Mouse (Mus musculus) MEL (cell line): ENCODE data around the gene Gm527. TPM values are rescaled to one million over a fixed set of nuclear protein-coding genes. Genes with fewer than 3 reads are reported as not detected.

ENCODE experiments used
- DNase-seq: peaks from one replicate; pipeline ENCODE4 v3.0.0; 2011; ENCODE audit warnings: low read depth, low spot score
- H3K27ac ChIP-seq: 2 replicates; pipeline ENCODE4 v1.5.1; 2012; ENCODE audit warnings: low read depth, mild to moderate bottlenecking, control low read depth, low read length, moderate library complexity; ENCODE audit not compliant: control insufficient read depth
- H3K27me3 ChIP-seq, 2 experiments: fragments of 150-350 bp in 1 of 2; sonication (generic) in 1 of 2; 2 replicates each; pipeline ENCODE4 v1.6.1; 2012; ENCODE audit warnings: low read length in 2 of 2, mild to moderate bottlenecking in 2 of 2, improper control_type of control experiment in 1 of 2, moderate library complexity in 1 of 2; ENCODE audit not compliant: insufficient read depth in 2 of 2, control insufficient read depth in 1 of 2
- H3K36me3 ChIP-seq, 2 experiments: 2 replicates each; pipeline ENCODE4 v1.6.1; 2012 to 2014; ENCODE audit warnings: low read length in 2 of 2, improper control_type of control experiment in 1 of 2, inconsistent platforms in 1 of 2, mild to moderate bottlenecking in 1 of 2; ENCODE audit not compliant: insufficient read depth in 2 of 2, control insufficient read depth in 1 of 2
- H3K4me1 ChIP-seq, 2 experiments: fragments of 150-350 bp in 1 of 2; sonication (generic) in 1 of 2; 2 replicates each; pipeline ENCODE4 v1.6.1; 2012; ENCODE audit warnings: low read length in 2 of 2, improper control_type of control experiment in 1 of 2, mild to moderate bottlenecking in 1 of 2; ENCODE audit not compliant: insufficient read depth in 2 of 2, control insufficient read depth in 1 of 2
- H3K4me3 ChIP-seq, 2 experiments: fragments of 150-350 bp in 1 of 2; sonication (generic) in 1 of 2; 2 replicates each; pipeline ENCODE4 v1.5.1; 2012; ENCODE audit warnings: low read depth in 2 of 2, low read length in 2 of 2, mild to moderate bottlenecking in 2 of 2, moderate library complexity in 2 of 2, control low read depth in 1 of 2, improper control_type of control experiment in 1 of 2; ENCODE audit not compliant: control insufficient read depth in 1 of 2, insufficient read depth in 1 of 2
- H3K79me2 ChIP-seq: 2 replicates; pipeline ENCODE4 v1.6.1; 2012; ENCODE audit warnings: mild to moderate bottlenecking, low read length, moderate library complexity; ENCODE audit not compliant: control insufficient read depth, poor library complexity, insufficient read depth
- H3K9ac ChIP-seq: 2 replicates; pipeline ENCODE4 v1.6.1; 2012; ENCODE audit warnings: low read depth, mild to moderate bottlenecking, control low read depth, low read length, moderate library complexity; ENCODE audit not compliant: control insufficient read depth, poor library complexity, severe bottlenecking
- H3K9me3 ChIP-seq: fragments of 150-350 bp; sonication (generic); replicated peaks from 2 replicates; pipeline ENCODE4 v1.6.1; 2012; ENCODE audit warnings: mild to moderate bottlenecking, low read length, improper control_type of control experiment, moderate library complexity; ENCODE audit not compliant: insufficient read depth
- BHLHE40 ChIP-seq: IDR thresholded peaks from 2 replicates; pipeline ENCODE4 v1.6.1; 2012; ENCODE audit warnings: low read depth, mild to moderate bottlenecking, inconsistent platforms, low read length, improper control_type of control experiment, borderline replicate concordance
- CHD1 ChIP-seq: IDR thresholded peaks from 2 replicates; pipeline ENCODE4 v1.6.1; 2012; ENCODE audit warnings: low read depth, mild to moderate bottlenecking, inconsistent platforms, low read length, improper control_type of control experiment
- CHD2 ChIP-seq: IDR thresholded peaks from 2 replicates; pipeline ENCODE4 v1.6.1; 2011; ENCODE audit warnings: low read length, improper control_type of control experiment
- CTCF ChIP-seq, 3 experiments: IDR thresholded peaks in 2 of 3; conservative IDR thresholded peaks in 1 of 3; 2 replicates each; pipeline ENCODE4 v1.5.1; 2011 to 2012; ENCODE audit warnings: low read length in 3 of 3, low read depth in 2 of 3, mild to moderate bottlenecking in 2 of 3, improper control_type of control experiment in 1 of 3, inconsistent platforms in 1 of 3, mixed read lengths in 1 of 3, moderate library complexity in 1 of 3; ENCODE audit not compliant: control insufficient read depth in 1 of 3, insufficient read depth in 1 of 3, poor library complexity in 1 of 3, severe bottlenecking in 1 of 3
- E2F4 ChIP-seq: IDR thresholded peaks from 2 replicates; pipeline ENCODE4 v1.6.1; 2011; ENCODE audit warnings: low read depth, low read length, improper control_type of control experiment, borderline replicate concordance
- ETS1 ChIP-seq: IDR thresholded peaks from 2 replicates; pipeline ENCODE4 v1.6.1; 2012; ENCODE audit warnings: low read depth, mild to moderate bottlenecking, inconsistent platforms, low read length, improper control_type of control experiment, moderate library complexity
- JUND ChIP-seq: IDR thresholded peaks from 2 replicates; pipeline ENCODE4 v1.6.1; 2011; ENCODE audit warnings: low read depth, mild to moderate bottlenecking, improper control_type of control experiment, low read length
- KAT2A ChIP-seq: conservative IDR thresholded peaks from 2 replicates; pipeline ENCODE4 v1.6.1; 2012; ENCODE audit warnings: low read depth, low read length, improper control_type of control experiment, inconsistent platforms
- MAFK ChIP-seq: IDR thresholded peaks from 2 replicates; pipeline ENCODE4 v1.6.1; 2011; ENCODE audit warnings: low read depth, mild to moderate bottlenecking, low read length, improper control_type of control experiment, borderline replicate concordance
- POLR2AphosphoS2 ChIP-seq: IDR thresholded peaks from 2 replicates; pipeline ENCODE4 v1.6.1; 2011; ENCODE audit warnings: low read length, improper control_type of control experiment
- SIN3A ChIP-seq: IDR thresholded peaks from 2 replicates; pipeline ENCODE4 v1.6.1; 2012; ENCODE audit warnings: low read length, improper control_type of control experiment, inconsistent platforms
- SMC3 ChIP-seq: IDR thresholded peaks from 2 replicates; pipeline ENCODE4 v1.6.1; 2011; ENCODE audit warnings: low read depth, low read length, improper control_type of control experiment
- TAL1 ChIP-seq: IDR thresholded peaks from 2 replicates; pipeline ENCODE4 v1.6.1; 2012; ENCODE audit warnings: mild to moderate bottlenecking, inconsistent platforms, low read length, moderate library complexity, mixed read lengths
- TCF12 ChIP-seq: IDR thresholded peaks from 2 replicates; pipeline ENCODE4 v1.6.1; 2014; ENCODE audit warnings: low read depth, mild to moderate bottlenecking, inconsistent platforms, low read length, improper control_type of control experiment, moderate library complexity
- USF1 ChIP-seq: IDR thresholded peaks from 2 replicates; pipeline ENCODE4 v1.6.1; 2014; ENCODE audit warnings: low read depth, mild to moderate bottlenecking, inconsistent platforms, low read length, improper control_type of control experiment, moderate library complexity
- ZC3H11A ChIP-seq: IDR thresholded peaks from 2 replicates; pipeline ENCODE4 v1.6.1; 2012; ENCODE audit warnings: low read depth, mild to moderate bottlenecking, inconsistent platforms, low read length, improper control_type of control experiment
- ZMIZ1 ChIP-seq: IDR thresholded peaks from 2 replicates; pipeline ENCODE4 v1.6.1; 2012; ENCODE audit warnings: low read depth, mild to moderate bottlenecking, inconsistent platforms, low read length, improper control_type of control experiment, moderate library complexity
- ZNF384 ChIP-seq: IDR thresholded peaks from 2 replicates; pipeline ENCODE4 v1.6.1; 2012; ENCODE audit warnings: low read depth, mild to moderate bottlenecking, inconsistent platforms, low read length, improper control_type of control experiment
- polyA plus RNA-seq, 2 experiments: library from polyadenylated mRNA; stranded (reverse) in 1 of 2; unstranded in 1 of 2; fragments of >175 nt in 1 of 2; fragments of >200 nt in 1 of 2; gene quantifications; 2 replicates each; pipeline versions ENCODE4 v1.2.1 to v1.2.4; 2012; ENCODE audit warnings: low replicate concordance in 2 of 2, low read depth in 1 of 2; ENCODE audit not compliant: insufficient read length in 2 of 2, insufficient read depth in 1 of 2, missing spikeins in 1 of 2
- total RNA-seq: library from RNA; depleted of rRNA; stranded (reverse); fragments of 300-350 nt; gene quantifications from 2 replicates; pipeline ENCODE4 v1.2.3, GENCODE M21; 2012

The Gm527 gene
- total and polyA plus RNA-seq, 3 experiments = 1.7 to 2.6 TPM; not detected in 1

DNA sequence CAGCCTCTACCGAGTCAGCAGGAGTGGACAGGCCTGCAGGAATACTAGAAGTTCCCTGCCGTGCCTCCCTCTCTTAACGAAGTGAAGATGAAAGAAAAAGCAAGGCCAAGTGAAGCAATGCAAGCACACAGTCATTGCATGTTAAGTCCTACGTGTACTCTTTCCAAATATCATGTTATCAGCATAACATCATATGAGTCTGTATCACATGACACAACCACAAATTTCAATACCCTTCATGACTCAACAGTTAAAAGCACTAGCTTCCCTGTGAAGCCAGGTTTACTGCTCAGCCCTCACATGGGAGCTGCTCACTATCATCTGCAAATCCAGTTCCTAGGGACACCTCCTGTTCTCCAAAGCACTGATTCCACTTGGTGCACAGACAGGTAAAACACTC, 46.6 kb upstream of the Gm527 start:
- H3K4me1 ChIP-seq = no peaks in the 10 kb centered on the region
- no peak overlapping the region for H3K27ac ChIP-seq
- H3K36me3 ChIP-seq = no peaks in the 10 kb centered on the region
- H3K27me3 ChIP-seq = no peaks in the 10 kb centered on the region
- H3K79me2 ChIP-seq = no peaks in the 10 kb centered on the region
- H3K9me3 ChIP-seq = no peaks in the 10 kb centered on the region
- TF ChIP-seq ZC3H11A (no peak), CHD1 (no peak), ZMIZ1 (no peak), USF1 (peak; percentile 71; the same call in 1 of the 2 replicates), ETS1 (0 out of 2 replicates have a peak, but pooled peaks have one; percentile 18), CHD2 (no peak), KAT2A (no peak)
- H3K9ac ChIP-seq = no peak overlapping the region
- peak; percentile 15 for DNase-seq
- no peak overlapping the region for H3K4me3 ChIP-seq

DNA sequence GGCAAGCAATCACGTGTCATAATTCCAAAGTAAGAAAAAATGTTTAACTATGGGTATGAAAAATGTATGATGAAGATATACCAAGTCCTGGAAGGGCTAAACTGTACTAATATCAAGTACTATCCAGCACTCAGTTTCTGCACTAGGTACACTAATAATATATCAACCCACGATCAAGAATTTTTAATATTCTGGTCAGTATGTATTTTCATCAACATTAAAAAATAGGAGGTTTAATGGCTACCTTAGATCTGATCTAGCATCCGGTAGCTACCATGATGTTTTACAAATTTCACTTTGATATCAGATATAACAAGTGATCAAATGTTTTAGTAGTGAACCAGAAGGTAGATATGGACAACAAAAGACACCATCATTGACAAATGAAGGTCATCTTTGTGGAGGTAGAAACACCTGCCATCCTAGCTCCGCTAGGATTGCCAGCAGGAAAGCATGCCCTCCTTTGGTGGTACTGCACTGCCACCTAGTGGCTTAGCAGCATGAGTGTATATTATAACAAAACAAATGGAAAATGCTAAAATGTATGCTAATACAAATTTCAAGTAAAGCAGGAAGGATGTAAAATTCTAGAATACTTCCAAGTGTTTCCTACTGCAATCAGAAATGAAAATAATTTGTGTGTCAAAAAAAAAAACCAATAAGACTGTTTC, 20.5 kb upstream of the Gm527 start:
- Histone ChIP-seq H3K27me3 (no peaks in the 10 kb centered on the region), H3K79me2 (no peaks in the 10 kb centered on the region), H3K4me3 (no peak overlapping the region), H3K4me1 (no peaks in the 10 kb centered on the region), H3K9me3 (no peaks in the 10 kb centered on the region), H3K27ac (no peak overlapping the region), H3K9ac (no peak overlapping the region), H3K36me3 (no peaks in the 10 kb centered on the region)
- DNase-seq = peak; percentile 66
- TF ChIP-seq USF1 (no peak), E2F4 (no peak), CHD2 (no peak), TAL1 (no peak), ZC3H11A (peak; percentile 72; the same call in 1 of the 2 replicates), SIN3A (no peak), CTCF (IDR thresholded peaks at IDR 0.05 in 2 of 3, conservative IDR thresholded peaks at IDR 0.05 in 1 of 3; ENCODE audit: control insufficient read depth in 1 of 3, insufficient read depth in 1 of 3, low read depth in 2 of 3, low read length in 3 of 3, poor library complexity in 1 of 3, severe bottlenecking in 1 of 3) (peak; percentile 83 to 91 (median 84)), POLR2AphosphoS2 (no peak), SMC3 (peak; percentile 81), JUND (no peak), BHLHE40 (no peak), TCF12 (no peak), ZMIZ1 (no peak), ZNF384 (no peak), MAFK (no peak), CHD1 (no peak)
